Mouse (Mus musculus) 416B (cell line): ENCODE measurements around the gene Gsg1.

Source experiments
- DNase-seq: peaks from one replicate; pipeline ENCODE4 v3.0.0; 2011; ENCODE audit warnings: low read depth

Gsg1 gene

DNA sequence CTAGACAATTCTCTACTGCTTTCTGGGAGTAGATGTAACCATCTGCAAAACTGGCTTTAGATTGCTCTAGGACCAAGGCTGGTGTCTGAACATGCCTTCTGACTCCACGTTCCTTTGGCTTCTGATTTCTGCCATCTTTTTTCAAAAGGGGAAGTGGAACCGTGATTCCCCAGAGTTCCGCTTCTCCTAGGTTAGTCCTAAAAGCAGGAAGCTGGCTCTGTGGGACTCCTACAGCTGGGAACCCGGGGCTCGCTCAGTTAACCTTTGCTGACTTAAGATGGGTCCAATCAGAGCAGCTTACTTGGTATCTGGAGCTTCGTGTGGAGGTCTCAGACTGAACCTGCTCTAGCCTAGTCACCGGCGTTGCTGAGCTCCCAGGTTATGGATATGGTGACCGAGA, 7.0 kb upstream of the Gsg1 start:
- no peak for DNase-seq

DNA sequence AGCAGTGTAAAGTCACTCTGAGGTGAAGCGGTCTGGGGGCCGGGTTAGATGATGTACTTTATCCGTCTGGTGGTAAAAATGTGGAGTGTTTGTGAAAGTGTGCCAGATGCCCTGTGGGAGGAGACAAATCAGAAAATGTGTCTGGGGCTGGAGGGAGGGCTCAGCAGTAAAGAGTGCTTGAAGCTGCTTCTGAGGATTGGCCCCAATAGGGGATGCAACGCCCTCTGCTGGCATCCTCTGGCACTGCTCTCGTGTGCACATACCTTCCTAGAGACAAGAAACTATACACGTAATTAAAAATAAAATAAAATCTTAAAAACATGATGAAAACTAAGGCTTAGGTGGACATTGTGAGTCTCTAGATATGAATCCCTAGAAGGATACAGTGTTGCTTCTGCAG, 6.3 kb upstream of the Gsg1 start:
- no peak for DNase-seq

DNA sequence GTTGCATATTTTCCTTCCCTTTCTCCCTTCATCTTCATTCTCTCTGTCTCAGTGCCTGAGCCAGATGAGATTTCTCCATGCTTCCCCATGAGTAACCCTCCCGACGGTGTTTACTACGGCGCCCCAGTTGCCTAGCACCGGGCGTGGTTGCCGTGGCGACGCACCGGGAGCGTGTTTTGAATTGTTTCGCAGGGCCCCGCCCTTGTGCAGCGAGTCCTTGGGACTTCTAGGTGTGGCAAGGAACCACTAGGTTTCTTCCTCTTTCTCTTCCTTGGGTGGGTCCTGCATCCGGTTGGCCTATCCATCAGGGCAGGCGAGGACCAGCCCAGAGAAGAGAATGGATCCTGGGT, 1.4 kb downstream of the Gsg1 start:
- peak; percentile 77 for DNase-seq

DNA sequence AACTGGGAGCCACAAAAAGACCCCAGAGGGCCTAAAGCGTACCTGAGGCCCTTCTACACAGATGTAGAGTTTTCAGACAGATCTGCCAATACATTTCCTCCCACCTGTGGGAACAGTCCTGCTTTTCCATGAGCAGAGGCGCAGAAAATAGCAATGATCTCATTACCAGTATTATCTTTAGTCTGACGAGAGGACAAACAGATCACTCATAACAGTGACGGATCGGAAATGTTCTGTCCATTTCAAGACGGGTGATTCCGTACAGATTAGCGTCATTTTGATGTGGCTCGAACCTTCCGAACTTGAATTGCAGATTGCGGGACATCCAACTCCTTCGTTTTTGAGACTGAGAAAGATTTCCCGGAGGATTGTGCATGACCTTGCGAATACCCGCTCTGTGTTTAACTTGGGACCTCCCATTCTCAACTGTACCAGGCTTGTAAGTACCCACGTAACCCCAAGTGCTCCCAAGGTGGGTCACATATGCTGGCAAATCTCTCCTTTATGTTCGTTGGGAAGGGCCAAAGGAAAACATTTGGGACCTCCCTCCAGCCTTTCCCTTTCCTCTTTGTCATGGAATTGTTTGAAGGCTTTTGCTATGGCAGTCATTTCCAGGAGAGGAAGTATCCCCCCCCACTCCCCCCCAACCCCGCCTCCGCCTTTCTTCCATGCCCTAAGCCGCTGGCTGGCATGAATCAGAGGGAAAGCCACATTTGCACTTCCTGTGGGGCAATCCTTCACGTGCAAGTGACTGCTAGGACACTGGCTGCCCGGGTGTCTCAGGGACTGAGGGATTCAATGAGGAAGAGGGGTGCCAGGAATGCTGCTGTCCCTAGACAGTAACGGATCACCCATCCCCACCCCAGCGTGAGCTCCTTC, 2.1 kb downstream of the Gsg1 start:
- peak; percentile 81 for DNase-seq

DNA sequence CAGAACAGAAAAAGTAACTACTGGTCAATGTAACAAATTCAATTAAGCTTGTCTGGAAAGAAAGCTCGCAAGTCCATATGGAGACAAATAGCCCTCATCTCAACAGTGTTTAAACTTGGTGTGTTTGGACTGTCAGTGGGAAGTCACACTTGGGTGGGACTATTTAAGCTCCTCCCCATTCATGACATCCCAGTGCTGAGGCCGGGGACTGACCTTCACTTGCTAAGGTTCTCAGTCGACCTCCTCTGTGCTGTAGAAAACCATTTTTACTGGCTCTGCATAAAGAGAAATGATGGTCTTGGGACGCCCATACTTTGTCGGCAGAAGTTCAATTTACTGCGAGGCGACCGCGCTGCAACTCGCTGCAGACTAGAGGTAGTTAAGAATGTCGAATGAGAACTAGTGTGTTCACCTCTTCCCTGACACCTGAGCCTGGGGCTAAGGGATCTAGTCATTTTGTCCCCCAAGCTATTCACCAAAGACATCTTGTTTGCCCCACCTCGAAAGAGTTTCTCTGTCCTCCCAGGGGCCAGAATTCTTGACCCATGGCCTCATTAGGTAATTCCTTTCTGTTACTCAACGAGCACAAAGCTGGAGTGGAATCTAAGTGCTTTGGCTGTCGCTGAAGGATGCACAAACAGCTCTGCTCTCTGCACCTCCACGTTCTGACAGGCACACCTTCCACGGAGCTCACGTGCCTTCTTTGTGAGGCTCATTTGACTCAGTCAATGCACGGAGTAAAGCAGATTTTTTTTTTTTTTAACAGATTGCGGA, 3.0 kb downstream of the Gsg1 start:
- DNase-seq: no peak

DNA sequence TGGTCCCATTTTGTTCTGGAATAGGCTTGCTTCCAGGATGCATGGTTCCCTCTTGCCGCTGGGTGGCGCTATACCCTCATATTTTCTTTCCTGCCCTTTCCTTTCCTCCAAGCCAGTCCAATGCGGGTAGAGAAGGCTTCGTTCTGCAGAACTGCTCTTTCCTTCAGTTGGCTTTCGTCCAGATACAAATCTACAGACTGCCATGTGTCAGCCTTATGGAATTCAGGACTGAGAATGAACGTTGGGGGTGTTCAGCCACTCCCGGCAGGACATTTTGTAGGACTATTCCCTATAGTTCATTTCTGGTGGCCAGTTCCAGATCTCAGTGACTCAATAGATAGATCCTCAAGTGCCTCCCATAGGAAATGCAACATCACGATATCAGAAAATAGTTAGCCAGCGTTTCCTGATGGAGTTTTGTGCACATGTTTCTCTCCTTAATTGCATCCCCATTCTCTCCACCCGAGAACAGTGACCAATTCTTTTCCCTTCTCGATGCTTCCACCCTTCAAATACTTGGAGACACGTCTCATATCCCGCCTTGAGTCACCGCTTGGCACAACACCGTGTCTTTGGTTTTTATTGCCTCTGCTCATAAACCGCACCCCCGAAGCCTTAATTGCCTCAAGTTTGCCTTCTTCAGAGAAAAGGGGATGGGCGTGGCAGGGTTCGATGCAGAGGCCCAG, 4.2 kb downstream of the Gsg1 start:
- DNase-seq: peak; percentile 80

DNA sequence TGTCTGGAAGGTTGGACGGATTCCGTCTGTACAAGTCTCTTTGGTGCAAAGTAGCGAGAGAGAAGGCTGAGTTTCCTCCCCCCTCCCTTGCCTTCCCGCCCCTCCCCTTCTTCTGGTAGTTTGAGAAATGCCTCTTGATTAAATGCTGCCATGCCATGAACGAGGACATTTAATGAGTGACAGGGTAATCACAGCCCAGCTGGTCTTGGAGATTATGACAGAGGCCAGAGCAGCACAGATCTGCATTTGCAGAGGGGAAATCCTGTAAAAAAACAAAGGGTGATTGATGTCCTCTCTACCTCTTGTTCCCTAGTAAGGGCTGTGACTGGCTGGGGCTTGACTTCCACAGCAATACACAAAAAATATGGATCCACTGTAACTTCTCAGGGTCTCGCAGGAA, 6.3 kb downstream of the Gsg1 start:
- no peak for DNase-seq

DNA sequence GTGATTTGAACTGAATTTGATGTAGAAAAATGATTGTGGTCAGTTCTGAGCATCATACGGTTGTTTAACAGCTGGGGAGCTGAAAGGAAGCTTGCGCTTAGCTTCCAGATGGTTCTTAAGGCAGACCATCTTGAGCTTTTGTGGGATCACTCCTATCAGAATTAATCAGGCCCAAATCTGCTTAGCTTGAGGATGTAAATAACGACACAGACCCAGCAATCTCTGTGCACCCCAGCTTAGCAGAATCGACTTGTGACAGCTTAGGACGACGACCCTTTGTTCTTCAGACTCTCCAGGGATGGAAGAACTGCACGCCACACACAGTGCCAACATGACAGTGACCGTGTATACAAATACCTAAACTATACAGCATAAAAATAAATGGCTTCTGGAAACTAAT, 8.6 kb downstream of the Gsg1 start:
- DNase-seq: no peak

DNA sequence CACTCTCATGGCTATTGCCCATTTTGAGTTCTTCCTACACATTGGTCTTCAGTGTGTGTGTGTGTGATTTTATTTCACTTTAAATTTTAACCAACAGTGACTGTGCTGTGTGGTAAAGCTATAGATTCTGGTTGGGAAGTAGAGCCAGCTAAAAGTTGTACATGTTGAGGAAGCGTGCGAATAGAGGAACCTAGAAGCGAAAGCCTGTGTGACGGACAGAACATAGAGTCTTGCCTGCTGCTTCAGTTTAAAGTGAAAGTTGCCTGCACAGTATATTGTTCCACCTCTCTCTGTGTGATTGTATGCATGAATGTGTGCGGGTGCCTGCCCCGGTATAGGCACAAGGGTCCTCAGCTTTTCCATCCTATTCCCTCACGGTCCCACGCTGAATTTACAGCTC, 13.8 kb downstream of the Gsg1 start:
- DNase-seq: no peak

DNA sequence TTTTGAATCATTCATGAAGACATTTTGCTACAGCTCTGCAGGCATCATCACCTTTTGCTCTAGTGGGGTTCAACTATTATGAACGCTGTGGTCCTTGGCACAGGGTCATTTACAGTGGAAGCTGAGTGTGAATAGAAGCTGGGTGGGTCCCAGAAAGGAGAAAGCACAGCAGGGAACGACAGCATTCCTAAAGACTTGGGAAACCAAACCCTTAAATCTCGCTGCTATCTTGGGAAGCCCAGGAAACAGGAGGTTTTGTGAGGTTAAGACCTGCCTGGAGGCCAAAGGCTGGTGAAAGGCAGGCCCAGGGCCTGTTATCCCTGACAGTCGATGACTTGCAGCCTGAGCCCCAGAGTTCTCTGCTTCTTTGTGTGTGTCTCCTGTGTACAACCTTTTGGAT, 15.9 kb downstream of the Gsg1 start:
- no peak for DNase-seq

DNA sequence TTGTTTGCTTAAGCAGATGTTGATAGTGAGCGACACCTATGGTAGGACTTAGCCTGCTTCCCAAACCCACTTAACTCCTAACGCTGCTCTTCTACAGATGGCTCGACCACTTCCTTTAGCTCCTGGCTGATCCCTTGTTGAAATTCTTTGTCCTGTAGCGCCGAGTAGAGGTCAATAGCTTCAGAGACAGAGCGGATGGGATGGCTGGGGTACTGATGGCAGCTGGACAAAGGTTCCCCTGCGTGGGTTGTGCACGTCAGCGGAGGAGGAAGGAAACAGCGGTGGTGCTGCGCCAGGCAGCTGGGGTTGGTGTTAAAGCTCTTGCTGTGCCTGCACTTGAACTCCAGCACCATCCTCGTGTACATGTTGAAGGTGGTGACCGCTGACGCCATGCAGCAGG, 16.8 kb downstream of the Gsg1 start:
- no peak for DNase-seq

DNA sequence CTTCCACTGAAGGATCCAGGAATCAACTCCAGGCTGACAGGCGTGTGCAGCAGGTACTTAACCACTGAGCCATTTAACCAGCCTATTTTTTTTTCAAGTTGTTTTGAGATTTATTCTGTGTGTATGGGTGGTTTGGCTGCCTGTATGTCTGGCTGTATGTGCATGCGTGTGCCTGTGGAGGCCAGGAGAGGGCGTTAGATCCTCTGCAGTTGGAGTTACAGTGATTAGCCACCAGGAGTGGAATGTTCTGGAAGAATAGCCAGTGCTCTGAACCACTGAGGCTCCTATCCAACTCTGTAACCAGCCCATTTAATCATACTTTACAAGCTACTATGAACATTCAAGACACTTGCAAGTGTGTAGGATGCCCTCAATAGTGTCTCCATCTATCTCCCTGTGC, 17.6 kb downstream of the Gsg1 start:
- DNase-seq: no peak

DNA sequence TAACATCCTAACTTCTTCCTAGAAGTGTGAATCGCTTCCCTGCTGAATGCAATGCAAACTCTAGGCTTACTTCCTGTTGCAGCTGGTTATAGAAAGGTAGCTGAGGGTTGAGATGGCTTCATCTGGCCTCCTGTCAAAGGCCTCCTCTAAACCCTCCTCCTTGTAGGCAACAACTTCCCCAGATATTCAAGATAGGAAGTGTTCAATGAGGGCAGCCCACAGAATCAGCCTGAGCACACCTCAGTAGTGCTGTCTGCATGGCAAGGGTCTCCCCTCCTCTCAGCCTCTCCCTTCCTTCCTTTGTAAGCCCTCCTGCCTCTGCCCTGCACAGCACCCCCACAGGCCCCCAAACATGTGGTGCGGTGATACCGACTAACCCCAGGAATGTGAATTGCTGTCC, 18.4 kb downstream of the Gsg1 start:
- no peak for DNase-seq

DNA sequence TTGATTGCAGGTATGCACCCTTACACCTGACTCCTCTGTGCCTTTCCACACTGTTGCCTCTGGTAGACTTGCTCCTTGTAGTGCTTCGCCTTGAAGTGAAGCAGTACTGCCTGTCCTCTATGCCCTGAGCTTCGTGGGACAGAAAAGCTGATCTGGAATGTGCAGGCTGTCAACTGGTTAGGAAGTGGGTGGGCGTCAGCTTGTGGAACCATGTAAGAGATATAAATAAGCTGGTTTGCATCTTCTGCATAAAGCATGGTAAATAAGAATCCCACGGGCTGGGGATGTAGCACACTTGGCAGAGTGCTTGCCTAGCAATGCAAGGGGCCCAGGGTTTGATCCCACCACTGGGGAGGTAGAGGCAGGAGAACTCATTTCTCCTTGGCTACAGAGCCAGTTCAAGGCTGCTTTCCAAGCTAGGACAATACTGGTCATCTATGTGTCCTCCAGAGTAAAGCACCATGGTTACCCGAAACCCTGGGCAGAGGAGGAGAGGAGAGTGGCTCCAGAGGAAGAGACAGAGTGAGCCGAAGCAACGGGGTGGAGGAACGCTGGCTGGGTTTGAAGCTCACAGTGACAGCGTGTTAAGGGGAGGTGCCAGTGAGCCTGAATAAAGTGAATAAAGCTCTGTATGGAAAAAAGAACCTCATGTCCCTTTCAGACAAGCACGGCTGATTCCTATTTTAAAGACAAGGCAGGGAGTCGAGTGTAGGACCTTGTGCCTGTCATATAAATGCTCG, 21.5 kb downstream of the Gsg1 start:
- DNase-seq: no peak

DNA sequence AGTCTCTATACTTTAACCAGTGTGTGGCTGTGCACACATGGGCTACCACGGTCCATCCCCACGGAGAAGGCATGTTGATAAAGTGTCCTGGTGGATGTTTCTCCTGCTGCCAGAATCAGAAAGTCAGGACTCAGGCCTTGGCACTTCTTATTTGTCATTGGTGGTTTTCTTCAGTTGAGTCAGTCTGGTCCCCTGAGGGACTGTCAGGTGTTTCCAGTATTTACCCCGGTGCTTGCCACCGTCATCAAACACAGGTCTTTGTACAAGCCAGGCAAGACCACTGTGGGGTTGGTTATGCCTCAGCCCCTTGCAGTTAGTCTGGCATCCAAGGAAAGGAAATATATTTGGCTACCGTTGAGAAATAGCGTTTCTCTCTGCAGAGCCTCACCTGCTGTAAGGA, 23.6 kb downstream of the Gsg1 start:
- no peak for DNase-seq

DNA sequence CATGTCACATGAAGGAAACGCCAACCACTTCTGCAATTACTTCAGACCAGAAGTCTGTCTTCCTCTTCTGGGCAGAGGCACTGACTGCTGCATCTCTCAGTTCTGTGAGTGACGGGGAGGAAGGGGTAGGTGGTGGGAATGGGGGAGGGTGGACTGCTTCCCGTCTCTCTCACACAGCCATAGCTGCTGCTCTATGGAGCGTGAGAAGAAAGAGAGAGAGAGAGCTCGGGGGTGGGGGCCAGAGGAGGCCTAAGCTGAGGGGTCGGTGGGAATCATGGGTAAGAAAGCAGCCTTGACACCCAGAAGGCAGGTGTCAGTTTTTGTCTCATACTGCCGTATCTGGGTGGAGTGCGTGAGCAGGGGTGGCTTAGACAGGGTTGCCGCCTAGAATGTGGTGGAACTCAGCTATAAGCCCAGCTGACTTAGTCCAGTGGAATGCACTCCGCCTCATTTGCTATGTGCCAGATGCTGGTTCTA, 25.6 kb downstream of the Gsg1 start:
- DNase-seq: no peak

DNA sequence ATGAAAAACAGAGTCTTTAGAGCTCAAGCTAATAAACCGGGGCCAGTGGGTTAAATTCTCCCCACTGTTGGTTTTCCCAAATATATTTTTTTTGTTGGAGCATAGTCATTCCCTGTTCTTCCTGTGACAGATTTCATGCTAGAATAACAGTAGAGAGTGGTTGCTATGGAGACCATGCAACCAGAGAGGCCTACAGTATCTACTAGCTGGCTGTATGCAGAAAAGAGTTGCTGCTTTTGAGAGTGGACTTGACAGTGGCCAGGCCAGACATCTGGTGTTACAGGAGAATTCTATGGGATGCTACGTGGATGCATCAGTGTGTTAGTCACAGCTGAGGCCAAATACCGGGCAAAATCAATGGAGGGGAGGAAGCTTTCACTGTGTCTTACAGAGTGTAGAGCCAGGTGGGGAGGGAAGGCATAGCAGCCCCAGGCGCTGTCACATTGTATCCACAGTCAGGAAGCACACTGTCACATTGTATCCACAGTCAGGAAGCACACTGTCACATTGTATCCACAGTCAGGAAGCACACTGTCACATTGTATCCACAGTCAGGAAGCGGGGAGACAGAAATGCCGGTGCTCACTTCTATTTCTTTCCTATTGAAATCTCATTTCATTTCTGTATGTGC, 30.2 kb downstream of the Gsg1 start:
- DNase-seq: no peak

DNA sequence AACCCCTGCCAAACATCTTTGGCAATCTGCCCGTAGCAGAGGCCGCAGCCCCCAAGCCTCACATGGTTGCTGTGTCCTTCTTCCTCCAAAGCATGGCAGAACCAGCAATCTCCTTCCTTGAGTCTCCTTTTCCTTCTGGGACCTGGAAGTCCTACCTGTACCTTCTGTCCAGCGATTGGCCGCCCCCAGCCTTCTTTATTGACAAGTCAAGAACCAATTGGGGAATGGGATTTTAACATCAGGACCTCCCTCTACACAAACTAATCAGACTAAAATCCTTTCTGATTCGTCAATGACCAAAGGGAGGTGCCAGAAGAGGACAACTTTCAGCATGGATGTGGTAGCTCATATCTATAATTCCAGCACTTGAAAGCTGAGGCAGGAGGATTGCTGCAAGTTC, 34.2 kb downstream of the Gsg1 start:
- no peak for DNase-seq

DNA sequence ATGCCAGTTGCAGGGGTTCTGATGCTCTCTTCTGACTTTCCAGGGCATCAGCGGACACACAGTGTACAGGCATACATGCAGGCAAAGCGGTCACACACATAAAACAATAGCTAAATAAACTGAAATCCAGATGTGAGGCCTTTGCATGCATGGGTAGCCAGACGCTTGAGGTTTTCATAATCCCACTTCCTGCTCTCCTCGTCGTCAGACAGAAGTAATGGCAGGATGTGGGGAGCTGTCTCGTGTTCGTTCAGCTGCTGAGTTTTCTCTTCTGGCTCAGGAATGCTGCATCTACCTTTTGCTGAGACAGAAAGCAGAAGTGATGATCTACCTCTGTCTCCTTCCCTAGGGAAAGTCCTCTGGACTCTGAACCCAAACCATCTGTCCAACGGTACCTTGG, 35.8 kb downstream of the Gsg1 start:
- DNase-seq: peak; percentile 50

DNA sequence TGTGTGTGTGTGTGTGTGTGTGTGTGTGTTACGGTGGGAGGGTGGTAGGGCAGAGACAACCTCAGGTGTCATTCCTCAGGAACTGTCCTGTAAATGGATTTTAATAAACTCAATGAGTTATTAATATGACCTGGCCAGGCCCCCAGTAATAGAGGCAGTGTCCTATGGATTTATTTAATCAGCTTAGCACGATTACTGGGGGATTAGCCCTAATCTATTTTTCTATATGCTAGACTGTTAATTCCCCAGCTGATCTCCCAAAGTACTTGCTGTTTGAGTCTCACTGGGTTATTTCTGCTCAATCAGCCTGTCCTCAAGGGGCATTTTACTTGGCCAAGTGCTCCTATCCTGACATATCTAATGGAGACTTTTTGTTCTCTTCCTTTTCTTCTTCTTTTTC, 41.5 kb downstream of the Gsg1 start:
- DNase-seq: no peak

DNA sequence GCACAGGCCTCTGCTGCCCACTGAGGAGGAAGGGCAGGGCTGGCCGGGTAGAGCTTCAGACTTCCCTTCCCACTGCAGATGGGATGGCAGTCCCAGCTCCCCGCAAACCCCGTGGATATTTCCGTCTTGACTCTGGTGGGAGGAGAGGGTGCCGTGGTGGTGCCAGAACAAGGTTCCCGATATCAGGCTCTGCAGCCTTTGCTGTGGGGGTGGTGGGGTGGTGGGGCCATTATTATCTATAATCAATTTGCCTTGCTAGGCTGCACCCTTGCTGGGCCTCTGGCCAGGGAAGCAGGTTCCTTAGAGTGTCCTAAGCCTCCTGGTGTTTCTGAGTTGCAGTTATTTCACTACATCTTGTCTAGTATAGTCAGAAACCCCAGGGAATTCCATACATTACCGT, 43.0 kb downstream of the Gsg1 start:
- DNase-seq: no peak

DNA sequence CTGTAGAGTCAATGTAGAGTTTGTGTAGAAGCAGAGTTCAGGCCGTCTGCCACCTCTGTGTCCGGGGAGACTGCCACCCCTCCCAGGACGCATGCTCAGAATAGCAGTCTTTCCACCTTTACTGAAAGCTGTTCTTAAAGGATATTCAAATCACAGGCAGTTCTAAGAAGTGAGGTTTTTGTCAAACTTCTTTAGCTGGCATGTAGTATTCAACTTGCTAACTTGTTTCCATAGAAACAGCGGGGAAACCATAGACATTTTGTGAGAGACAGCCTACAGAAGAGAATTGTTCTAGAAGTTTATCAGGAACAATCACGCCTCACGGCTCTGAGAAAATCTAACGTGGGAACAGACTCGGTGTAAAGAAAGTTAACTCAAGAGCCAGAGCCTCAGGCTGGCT, 47.2 kb downstream of the Gsg1 start:
- DNase-seq: no peak
